In the genomic region with DNA sequence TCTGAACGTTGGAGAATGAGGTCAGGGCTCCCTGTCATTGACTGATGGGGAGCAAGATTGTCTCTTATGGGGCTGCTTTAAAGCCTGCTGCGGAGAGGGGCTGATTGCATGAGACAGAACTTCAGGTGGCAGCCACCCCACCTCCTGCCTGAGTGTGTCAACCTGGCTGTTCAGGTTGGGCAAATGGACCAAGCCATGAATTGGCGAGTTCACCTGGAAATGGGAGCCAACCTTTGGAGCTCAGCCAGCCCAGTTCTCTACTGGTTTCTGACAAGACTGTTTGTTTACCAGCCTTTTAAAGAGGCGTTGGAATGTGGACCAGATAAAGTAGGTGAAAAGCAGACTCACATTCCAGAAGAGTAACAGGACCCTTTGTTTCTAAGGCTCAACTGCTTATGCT, we compare ENCODE assay signal across 20 mouse cellular contexts.
DNase-seq lines count a peak whose midpoint lies in the region; ATAC-seq and TF ChIP-seq lines count a peak whose summit lies in the region.
"Had no signal": no experiment of that assay in that cellular context is flagged by ENCODE, and none has a peak within 500 bp of the region (broad histone marks: within the 10 kb centered on the region; RNA-seq: fewer than 3 reads in every experiment).

No protein-coding gene starts in this region.

- H3K4me3 ChIP-seq in intestine, embryonic 15.5 days (replicated peaks), result no peak overlapping the region
- no peak overlapping the region for H3K4me3 ChIP-seq in intestine, embryonic 16.5 days (ENCODE audit: low read length)
- H3K4me3 ChIP-seq in cerebellum, adult 2 months (replicated peaks; ENCODE audit: insufficient read depth, low read depth, low read length), result no peak overlapping the region
- H3K4me3 ChIP-seq in hindbrain, embryonic 14.5 days (replicated peaks; ENCODE audit: low read length), result no peak overlapping the region
- H3K4me3 ChIP-seq: heart, adult 2 months; hindbrain, embryonic 13.5 days; midbrain, embryonic 10.5 days had no signal

- no peak overlapping the region for H3K4me2 ChIP-seq in intestine, embryonic 15.5 days (replicated peaks)
- no peak overlapping the region for H3K4me2 ChIP-seq in intestine, embryonic 16.5 days (ENCODE audit: low read depth, low read length)
- no peak overlapping the region for H3K4me2 ChIP-seq in hindbrain, embryonic 14.5 days (replicated peaks)
- H3K4me2 ChIP-seq: hindbrain, embryonic 13.5 days had no signal

- no peak overlapping the region for H3K9ac ChIP-seq in intestine, embryonic 15.5 days
- no peak overlapping the region for H3K9ac ChIP-seq in intestine, embryonic 16.5 days (ENCODE audit: low read depth, low read length)
- H3K9ac ChIP-seq in hindbrain, embryonic 14.5 days, result no peak overlapping the region
- H3K9ac ChIP-seq: hindbrain, embryonic 13.5 days; liver, postnatal 0 days had no signal

- TF ChIP-seq CTCF in cerebellum, adult 2 months (IDR thresholded peaks at IDR 0.05; ENCODE audit: borderline replicate concordance, insufficient read depth, low read depth, low read length), result no peak

- H3K9me3 ChIP-seq in intestine, embryonic 15.5 days, result no peaks in the 10 kb centered on the region
- no peaks in the 10 kb centered on the region for H3K9me3 ChIP-seq in intestine, embryonic 16.5 days (ENCODE audit: control insufficient read depth, low read length)
- H3K9me3 ChIP-seq in hindbrain, embryonic 14.5 days (ENCODE audit: control insufficient read depth, low read length), result no peaks in the 10 kb centered on the region
- H3K9me3 ChIP-seq: hindbrain, embryonic 13.5 days; midbrain, embryonic 10.5 days had no signal

- no peaks in the 10 kb centered on the region for H3K27me3 ChIP-seq in intestine, embryonic 15.5 days (replicated peaks)
- no peaks in the 10 kb centered on the region for H3K27me3 ChIP-seq in intestine, embryonic 16.5 days (replicated peaks; ENCODE audit: control insufficient read depth, insufficient read depth, low read length)
- H3K27me3 ChIP-seq in cerebellum, adult 2 months (ENCODE audit: control insufficient read depth, insufficient read depth, low read length), result no peaks in the 10 kb centered on the region
- no peaks in the 10 kb centered on the region for H3K27me3 ChIP-seq in hindbrain, embryonic 14.5 days (ENCODE audit: control insufficient read depth, insufficient read depth, low read length)
- H3K27me3 ChIP-seq: hindbrain, embryonic 13.5 days; Patski had no signal

- DNase-seq in cerebellum, adult 11 months, result peak; percentile 53
- peak; percentile 75 to 83 for DNase-seq in cerebellum, adult 2 months
- peak; percentile 29 for DNase-seq in large intestine, adult 2 months (ENCODE audit: low read depth, low spot score)
- no peak for DNase-seq in frontal cortex, postnatal 14 days (ENCODE audit: low spot score in 2 of 2)
- no peak for DNase-seq in hindbrain, embryonic 14.5 days (ENCODE audit: low spot score)
- no peak for DNase-seq in left cerebral cortex, adult 8-10 months (ENCODE audit: low spot score in 2 of 2)
- DNase-seq: heart, adult 2 months; heart, postnatal 10 days; kidney, adult 18-20 months; kidney, postnatal 14 days; liver, postnatal 0 days; right cerebral cortex, postnatal 14 days; thymus, postnatal 36 days had no signal

- 0 out of 2 replicates have a peak, but pooled peaks cover 8% of the 10 kb centered on the region for H3K4me1 ChIP-seq in intestine, embryonic 15.5 days (replicated peaks)
- no peaks in the 10 kb centered on the region for H3K4me1 ChIP-seq in intestine, embryonic 16.5 days (ENCODE audit: control insufficient read depth, insufficient read depth, low read length)
- H3K4me1 ChIP-seq in cerebellum, adult 2 months (ENCODE audit: control insufficient read depth, insufficient read depth, low read length), result peaks cover 8% of the 10 kb centered on the region
- H3K4me1 ChIP-seq in hindbrain, embryonic 14.5 days (replicated peaks; ENCODE audit: control insufficient read depth, insufficient read depth, low read length), result no peaks in the 10 kb centered on the region
- H3K4me1 ChIP-seq: hindbrain, embryonic 13.5 days had no signal

- no peak for TF ChIP-seq POLR2A in cerebellum, adult 2 months (IDR thresholded peaks at IDR 0.05; ENCODE audit: borderline replicate concordance, insufficient read depth, low read length)

- ATAC-seq in intestine, embryonic 15.5 days, result 0 out of 2 replicates have a peak, but pooled peaks have one; percentile 35
- no peak for ATAC-seq in intestine, embryonic 16.5 days
- ATAC-seq in hindbrain, embryonic 14.5 days (ENCODE audit: low FRiP score), result no peak
- ATAC-seq: activated CD4-positive, CD25-positive, alpha-beta regulatory T cell, adult 4 months; forebrain, embryonic 14.5 days; liver, postnatal 0 days; Patski had no signal

- no peak overlapping the region for H3K27ac ChIP-seq in intestine, embryonic 15.5 days
- H3K27ac ChIP-seq in intestine, embryonic 16.5 days (ENCODE audit: low read length), result no peak overlapping the region
- H3K27ac ChIP-seq in cerebellum, adult 2 months (ENCODE audit: insufficient read depth, low read length), result no peak overlapping the region
- H3K27ac ChIP-seq in hindbrain, embryonic 14.5 days, result no peak overlapping the region
- H3K27ac ChIP-seq: heart, adult 2 months; hindbrain, embryonic 13.5 days; midbrain, embryonic 10.5 days had no signal

- H3K36me3 ChIP-seq in intestine, embryonic 15.5 days, result no peaks in the 10 kb centered on the region
- no peaks in the 10 kb centered on the region for H3K36me3 ChIP-seq in intestine, embryonic 16.5 days (ENCODE audit: control insufficient read depth, insufficient read depth, low read length)
- H3K36me3 ChIP-seq in hindbrain, embryonic 14.5 days (replicated peaks; ENCODE audit: control insufficient read depth, insufficient read depth), result no peaks in the 10 kb centered on the region
- H3K36me3 ChIP-seq: hindbrain, embryonic 13.5 days; midbrain, embryonic 10.5 days had no signal

- 19% methylated on average over 4 of the region's 4 CpGs for WGBS in intestine, embryonic 15.5 days
- WGBS in intestine, embryonic 16.5 days, result 26% methylated on average over 4 of the region's 4 CpGs
- WGBS in cerebellum, adult 2 months, result 7% methylated on average over 4 of the region's 4 CpGs
- WGBS in large intestine, adult 2 months, result 24% methylated on average over 4 of the region's 4 CpGs
- 79% methylated on average over 4 of the region's 4 CpGs for WGBS in hindbrain, embryonic 14.5 days

Comparison
In these comparisons a context has a peak if more than half of its experiments do, and no peak if none do; other contexts are left out.
1. DNase-seq: peak in cerebellum, adult 11 months (single experiment), cerebellum, adult 2 months (2 of 2) and large intestine, adult 2 months (single experiment); none in frontal cortex, postnatal 14 days (0 of 2), hindbrain, embryonic 14.5 days (single experiment) and left cerebral cortex, adult 8-10 months (0 of 2).